7 mouse cellular contexts compared by ENCODE assay signal in genomic region chr12:55080601-55080942, GRCm38 (mm10). TPM values are rescaled to one million over a fixed set of nuclear protein-coding genes. Genes with fewer than 3 reads are reported as not detected.
A peak's percentile ranks its signal among the peaks of the same experiment; 100 is the strongest.
DNase-seq lines count a peak whose midpoint lies in the region; ATAC-seq and TF ChIP-seq lines count a peak whose summit lies in the region.
"Not testable (repeated sequence)": the region's sequence is repeated elsewhere in the genome, so short reads cannot be mapped to it uniquely, and the experiment has no call there.

No protein-coding gene starts in this region.

- DNase-seq in liver, embryonic 11.5 days (ENCODE audit: low spot score): not testable (repeated sequence)

- not testable (repeated sequence) for H3K27me3 ChIP-seq in forebrain, embryonic 12.5 days; heart, embryonic 16.5 days (ENCODE audit: control insufficient read depth, insufficient read depth, low read length); intestine, postnatal 0 days (replicated peaks; ENCODE audit: control insufficient read depth, insufficient read depth, low read length); liver, embryonic 11.5 days (replicated peaks; ENCODE audit: control insufficient read depth, insufficient read depth, low read length); neural tube, embryonic 15.5 days (replicated peaks)

- WGBS in forebrain, embryonic 12.5 days: under 1% methylated on average over 25 of the region's 25 CpGs
- whole genome bisulfite sequencing in heart, embryonic 16.5 days: under 1% methylated on average over 25 of the region's 25 CpGs
- under 1% methylated on average over 25 of the region's 25 CpGs for WGBS in intestine, postnatal 0 days
- WGBS in liver, embryonic 11.5 days: under 1% methylated on average over 25 of the region's 25 CpGs
- WGBS in neural tube, embryonic 15.5 days: 0% methylated on average over 25 of the region's 25 CpGs

- H3K36me3 ChIP-seq in forebrain, embryonic 12.5 days (replicated peaks); heart, embryonic 16.5 days (ENCODE audit: control insufficient read depth, insufficient read depth); intestine, postnatal 0 days (ENCODE audit: control insufficient read depth, insufficient read depth); liver, embryonic 11.5 days (ENCODE audit: control insufficient read depth, insufficient read depth, low read length); neural tube, embryonic 15.5 days: not testable (repeated sequence)

- peak; percentile 67 for ATAC-seq in forebrain, embryonic 12.5 days (ENCODE audit: low FRiP score)
- ATAC-seq in heart, embryonic 16.5 days (replicated peaks; ENCODE audit: extremely low read depth, insufficient read depth, low FRiP score): peak; percentile 44
- peak; percentile 26 for ATAC-seq in intestine, postnatal 0 days
- ATAC-seq in liver, embryonic 11.5 days (replicated peaks; ENCODE audit: low FRiP score): peak; percentile 44; the same call in 1 of the 2 replicates
- peak; percentile 44 for ATAC-seq in megakaryocyte progenitor cell, adult 5-6 weeks (replicated peaks; ENCODE audit: poor library complexity)
- peak; percentile 56 for ATAC-seq in neural tube, embryonic 15.5 days (ENCODE audit: low FRiP score)

- not testable (repeated sequence) for H3K4me1 ChIP-seq in brown adipose tissue, adult 24 weeks (ENCODE audit: control insufficient read depth, insufficient read depth, insufficient read length, low read length); forebrain, embryonic 12.5 days; heart, embryonic 16.5 days (ENCODE audit: control insufficient read depth, insufficient read depth, low read length); intestine, postnatal 0 days (replicated peaks; ENCODE audit: control insufficient read depth, insufficient read depth, low read length); liver, embryonic 11.5 days (replicated peaks; ENCODE audit: control insufficient read depth, insufficient read depth, low read length); neural tube, embryonic 15.5 days

- peak overlapping the region; percentile 82 for H3K9ac ChIP-seq in forebrain, embryonic 12.5 days
- H3K9ac ChIP-seq in heart, embryonic 16.5 days (ENCODE audit: low read length): peak overlapping the region; percentile 87
- H3K9ac ChIP-seq in intestine, postnatal 0 days (ENCODE audit: low read depth, low read length): peak overlapping the region; percentile 67
- peak overlapping the region; percentile 79 for H3K9ac ChIP-seq in liver, embryonic 11.5 days (ENCODE audit: low read depth, low read length)
- H3K9ac ChIP-seq in neural tube, embryonic 15.5 days (replicated peaks): peak overlapping the region; percentile 66

- H3K27ac ChIP-seq in brown adipose tissue, adult 24 weeks (replicated peaks; ENCODE audit: low read depth, low read length): peak overlapping the region; percentile 77
- H3K27ac ChIP-seq in forebrain, embryonic 12.5 days: peak overlapping the region; percentile 79
- H3K27ac ChIP-seq in heart, embryonic 16.5 days (ENCODE audit: low read length): peak overlapping the region; percentile 92
- H3K27ac ChIP-seq in intestine, postnatal 0 days (ENCODE audit: low read depth, low read length): peak overlapping the region; percentile 84
- H3K27ac ChIP-seq in liver, embryonic 11.5 days (ENCODE audit: low read depth, low read length): peak overlapping the region; percentile 75
- H3K27ac ChIP-seq in neural tube, embryonic 15.5 days (replicated peaks): peak overlapping the region; percentile 89

- TF ChIP-seq CTCF in intestine, postnatal 0 days (IDR thresholded peaks at IDR 0.05; ENCODE audit: low read depth): not testable (repeated sequence)

- H3K4me2 ChIP-seq in forebrain, embryonic 12.5 days: peak overlapping the region; percentile 56
- H3K4me2 ChIP-seq in heart, embryonic 16.5 days (ENCODE audit: low read depth, low read length): peak overlapping the region; percentile 51
- peak overlapping the region; percentile 70 for H3K4me2 ChIP-seq in intestine, postnatal 0 days (replicated peaks; ENCODE audit: low read depth)
- peak overlapping the region; percentile 49 for H3K4me2 ChIP-seq in liver, embryonic 11.5 days
- peak overlapping the region; percentile 55 for H3K4me2 ChIP-seq in neural tube, embryonic 15.5 days

- H3K9me3 ChIP-seq in forebrain, embryonic 12.5 days; heart, embryonic 16.5 days (replicated peaks; ENCODE audit: control insufficient read depth, low read length); intestine, postnatal 0 days (ENCODE audit: control insufficient read depth); liver, embryonic 11.5 days (ENCODE audit: control insufficient read depth, low read length); neural tube, embryonic 15.5 days (replicated peaks): not testable (repeated sequence)

- peak overlapping the region; percentile 83 for H3K4me3 ChIP-seq in brown adipose tissue, adult 24 weeks (ENCODE audit: insufficient read depth, low read depth, low read length)
- peak overlapping the region; percentile 71 for H3K4me3 ChIP-seq in forebrain, embryonic 12.5 days (replicated peaks)
- H3K4me3 ChIP-seq in heart, embryonic 16.5 days (ENCODE audit: low read length): peak overlapping the region; percentile 74
- H3K4me3 ChIP-seq in intestine, postnatal 0 days (ENCODE audit: low read depth, low read length): peak overlapping the region; percentile 61
- peak overlapping the region; percentile 74 for H3K4me3 ChIP-seq in liver, embryonic 11.5 days (ENCODE audit: low read depth, low read length)
- H3K4me3 ChIP-seq in neural tube, embryonic 15.5 days (replicated peaks): peak overlapping the region; percentile 71

RNA-seq across cellular contexts. Expression of gene Srp54a, which starts 0.5 kb away (rescaled TPM):
- 82.3 and 86.5 TPM in 2 replicates for polyA plus RNA-seq in brown adipose tissue, adult 24 weeks (2012; ENCODE audit: insufficient read depth, insufficient read length, missing spikeins)
- 144 and 166 TPM in 2 replicates for polyA plus RNA-seq in forebrain, embryonic 12.5 days (2016; fragmentation: Nextera tagmentation; extraction: Ambion mirVana)
- polyA plus RNA-seq in heart, embryonic 16.5 days (2015; fragmentation: Nextera tagmentation; extraction: Ambion mirVana): 130 and 158 TPM in 2 replicates
- polyA plus RNA-seq in intestine, postnatal 0 days (2015; fragmentation: Nextera tagmentation; extraction: Ambion mirVana): 106 and 107 TPM in 2 replicates
- polyA plus RNA-seq in liver, embryonic 11.5 days (2014; fragmentation: Nextera tagmentation; extraction: Ambion mirVana): 151 and 179 TPM in 2 replicates
- total RNA-seq in megakaryocyte progenitor cell, adult 5-6 weeks (2015): 118 and 127 TPM in 2 replicates
- total RNA-seq in megakaryocyte progenitor cell, adult 5-6 weeks (2017): 191 and 227 TPM in 2 replicates
- polyA plus RNA-seq in neural tube, embryonic 15.5 days (2015; fragmentation: Nextera tagmentation; extraction: Ambion mirVana): 191 and 201 TPM in 2 replicates

RNA-seq across cellular contexts. Expression of gene 2700097O09Rik, which starts 0.7 kb away (rescaled TPM):
- polyA plus RNA-seq in brown adipose tissue, adult 24 weeks (2012; ENCODE audit: insufficient read depth, insufficient read length, missing spikeins): 9.1 and 11.2 TPM in 2 replicates
- 35.8 and 36.7 TPM in 2 replicates for polyA plus RNA-seq in forebrain, embryonic 12.5 days (2016; fragmentation: Nextera tagmentation; extraction: Ambion mirVana)
- polyA plus RNA-seq in heart, embryonic 16.5 days (2015; fragmentation: Nextera tagmentation; extraction: Ambion mirVana): 27.2 and 29.9 TPM in 2 replicates
- 10.1 TPM in 2 replicates for polyA plus RNA-seq in intestine, postnatal 0 days (2015; fragmentation: Nextera tagmentation; extraction: Ambion mirVana)
- 46.1 and 48.4 TPM in 2 replicates for polyA plus RNA-seq in liver, embryonic 11.5 days (2014; fragmentation: Nextera tagmentation; extraction: Ambion mirVana)
- 22.4 and 22.8 TPM in 2 replicates for total RNA-seq in megakaryocyte progenitor cell, adult 5-6 weeks (2015)
- 7.5 and 12.9 TPM in 2 replicates for total RNA-seq in megakaryocyte progenitor cell, adult 5-6 weeks (2017)
- 34.1 and 34.7 TPM in 2 replicates for polyA plus RNA-seq in neural tube, embryonic 15.5 days (2015; fragmentation: Nextera tagmentation; extraction: Ambion mirVana)

RNA-seq across cellular contexts. Expression of gene Fam177a, which starts 43.7 kb away (rescaled TPM):
- 19.3 and 21.7 TPM in 2 replicates for polyA plus RNA-seq in brown adipose tissue, adult 24 weeks (2012; ENCODE audit: insufficient read depth, insufficient read length, missing spikeins)
- 16.2 and 19.1 TPM in 2 replicates for polyA plus RNA-seq in forebrain, embryonic 12.5 days (2016; fragmentation: Nextera tagmentation; extraction: Ambion mirVana)
- 21.9 and 22.1 TPM in 2 replicates for polyA plus RNA-seq in heart, embryonic 16.5 days (2015; fragmentation: Nextera tagmentation; extraction: Ambion mirVana)
- polyA plus RNA-seq in intestine, postnatal 0 days (2015; fragmentation: Nextera tagmentation; extraction: Ambion mirVana): 27.8 and 29.2 TPM in 2 replicates
- 17.8 and 18.4 TPM in 2 replicates for polyA plus RNA-seq in liver, embryonic 11.5 days (2014; fragmentation: Nextera tagmentation; extraction: Ambion mirVana)
- total RNA-seq in megakaryocyte progenitor cell, adult 5-6 weeks (2015): 3.0 TPM in 1 of 2 replicates, not detected in the other
- 10.7 and 12.4 TPM in 2 replicates for total RNA-seq in megakaryocyte progenitor cell, adult 5-6 weeks (2017)
- polyA plus RNA-seq in neural tube, embryonic 15.5 days (2015; fragmentation: Nextera tagmentation; extraction: Ambion mirVana): 69.0 and 77.3 TPM in 2 replicates
